Mouse (Mus musculus) heart, embryonic 10.5 days (tissue): ENCODE results near the gene Nkg7. TPM values are rescaled to one million over a fixed set of nuclear protein-coding genes. Genes with fewer than 3 reads are reported as not detected.

Experiments
- DNase-seq: peaks from one replicate; pipeline ENCODE4 v3.0.0-alpha.2; 2017; ENCODE audit warnings: low spot score
- H3K27ac ChIP-seq: fragments of 300-500 bp; sonication (generic); 2 replicates; pipeline ENCODE4 v1.5.1; 2016; ENCODE audit warnings: mild to moderate bottlenecking
- H3K27me3 ChIP-seq: fragments of 300-500 bp; sonication (generic); 2 replicates; pipeline ENCODE4 v1.6.1; 2016; ENCODE audit warnings: mild to moderate bottlenecking; ENCODE audit not compliant: poor library complexity, insufficient read depth, severe bottlenecking
- H3K36me3 ChIP-seq: fragments of 300-500 bp; sonication (generic); 2 replicates; pipeline ENCODE4 v1.6.1; 2016; ENCODE audit warnings: mild to moderate bottlenecking, moderate library complexity
- H3K4me1 ChIP-seq: fragments of 300-500 bp; sonication (generic); 2 replicates; pipeline ENCODE4 v1.6.1; 2016; ENCODE audit warnings: mild to moderate bottlenecking
- H3K4me3 ChIP-seq: fragments of 300-500 bp; sonication (generic); 2 replicates; pipeline ENCODE4 v1.5.1; 2016; ENCODE audit warnings: mild to moderate bottlenecking, moderate library complexity
- H3K9me3 ChIP-seq: fragments of 300-500 bp; sonication (generic); 2 replicates; pipeline ENCODE4 v1.6.1; 2016; ENCODE audit warnings: mild to moderate bottlenecking, moderate library complexity
- WGBS: fragments of 180-500 bp; shearing (Covaris S2); methylation state at CpG from one replicate; pipeline ENCODE4 v1.1.7; 2016; 5-methylcytosine and 5-hydroxymethylcytosine counted together
- polyA plus RNA-seq: library from polyadenylated mRNA; unstranded; fragments of >200 nt; fragmentation: Nextera tagmentation; extraction: Ambion mirVana; gene quantifications from 2 replicates; pipeline ENCODE4 v1.2.1, GENCODE M21; 2016

The Nkg7 gene
- polyA plus RNA-seq, 1 experiment from 2014 or later = not detected

DNA sequence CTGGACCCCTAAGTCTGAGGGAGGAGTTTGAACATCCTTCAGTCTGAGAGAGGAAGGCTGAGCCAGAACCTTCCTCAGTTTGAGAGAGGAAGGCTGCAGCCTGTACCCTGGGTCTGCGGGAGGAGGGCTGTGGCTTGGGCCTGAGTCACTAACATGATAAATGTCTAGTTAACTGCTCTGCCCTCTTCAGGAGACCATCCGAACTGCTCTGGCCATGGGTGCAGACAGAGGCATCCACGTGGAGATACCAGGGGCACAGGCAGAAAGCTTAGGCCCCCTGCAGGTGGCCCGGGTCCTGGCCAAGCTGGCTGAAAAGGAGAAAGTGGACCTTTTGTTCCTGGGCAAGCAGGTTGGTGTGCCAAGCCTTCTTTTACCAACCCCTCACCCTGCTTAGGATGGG is 15.7 kb downstream of the Nkg7 start:
- 43% methylated on average over 4 of the region's 4 CpGs for WGBS
- Histone ChIP-seq H3K4me3 (no peak overlapping the region), H3K27ac (no peak overlapping the region), H3K36me3 (peaks cover 72% of the 10 kb centered on the region), H3K27me3 (no peaks in the 10 kb centered on the region), H3K9me3 (no peaks in the 10 kb centered on the region), H3K4me1 (peaks cover 13% of the 10 kb centered on the region)
- no peak for DNase-seq

DNA sequence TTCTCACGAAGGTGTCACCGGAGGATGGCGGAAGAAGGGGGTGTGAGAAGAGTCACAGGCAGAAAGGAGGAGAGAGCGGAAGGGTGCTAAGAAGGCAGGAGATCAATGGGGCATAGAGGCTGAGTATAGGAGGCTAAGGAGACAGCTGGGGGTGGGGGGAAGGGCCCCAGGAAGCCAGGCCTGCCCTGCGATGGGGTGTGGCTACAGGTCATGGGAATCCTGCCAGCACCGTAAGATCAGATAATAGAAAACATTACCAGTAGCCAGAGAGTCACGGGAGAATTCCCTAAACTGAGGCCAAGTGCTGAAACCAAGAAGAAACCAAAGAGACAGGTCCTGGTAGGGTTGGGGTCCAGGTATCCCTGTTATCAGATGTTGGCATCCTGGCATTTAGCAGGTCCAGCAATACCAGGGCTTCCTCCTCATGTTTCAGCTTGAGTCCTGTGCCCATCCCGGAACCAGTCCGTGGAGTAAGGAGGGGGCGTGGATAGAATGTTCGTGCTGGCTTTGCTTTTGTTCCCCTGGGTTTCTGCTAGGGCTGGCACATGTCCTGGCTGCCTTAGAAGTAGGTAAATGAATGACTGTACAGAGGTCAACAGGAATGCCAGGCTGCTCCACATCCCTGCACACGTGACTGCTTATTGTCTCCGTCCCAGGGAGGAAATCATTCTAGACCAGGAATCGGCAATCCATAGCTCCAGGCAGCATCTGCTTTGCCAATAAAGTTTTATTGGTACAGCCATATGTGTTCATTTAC is 16.9 kb downstream of the Nkg7 start:
- no peaks in the 10 kb centered on the region for H3K9me3 ChIP-seq
- no peak for DNase-seq
- 0 out of 2 replicates have a peak, but pooled peaks cover 4% of the 10 kb centered on the region for H3K4me1 ChIP-seq
- H3K4me3 ChIP-seq = no peak overlapping the region
- no peaks in the 10 kb centered on the region for H3K27me3 ChIP-seq
- no peak overlapping the region for H3K27ac ChIP-seq
- WGBS = 91% methylated on average over 14 of the region's 14 CpGs
- H3K36me3 ChIP-seq = peaks cover 73% of the 10 kb centered on the region

DNA sequence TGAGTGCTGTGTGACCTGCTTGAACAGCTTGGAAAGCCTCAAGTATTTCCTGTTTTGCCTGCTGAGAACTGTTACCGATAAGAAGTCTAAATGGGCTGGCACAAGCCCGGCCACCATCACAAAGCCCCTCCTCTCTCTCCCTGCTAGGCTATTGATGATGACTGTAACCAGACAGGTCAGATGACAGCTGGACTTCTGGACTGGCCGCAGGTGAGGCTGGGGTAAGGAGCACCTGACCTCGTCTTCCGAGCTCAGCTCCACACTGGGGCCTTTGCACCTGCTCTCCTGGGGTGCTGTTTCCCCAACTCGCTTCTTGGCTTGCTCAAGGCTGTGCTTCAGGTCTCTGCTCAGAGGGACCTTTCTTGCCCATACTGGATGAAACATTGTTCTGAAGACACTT is 17.5 kb downstream of the Nkg7 start:
- H3K27ac ChIP-seq = no peak overlapping the region
- no peaks in the 10 kb centered on the region for H3K9me3 ChIP-seq
- WGBS = 77% methylated on average over 6 of the region's 6 CpGs
- DNase-seq = no peak
- H3K27me3 ChIP-seq = no peaks in the 10 kb centered on the region
- peaks cover 73% of the 10 kb centered on the region for H3K36me3 ChIP-seq
- H3K4me1 ChIP-seq = 0 out of 2 replicates have a peak, but pooled peaks cover 2% of the 10 kb centered on the region
- H3K4me3 ChIP-seq = no peak overlapping the region

DNA sequence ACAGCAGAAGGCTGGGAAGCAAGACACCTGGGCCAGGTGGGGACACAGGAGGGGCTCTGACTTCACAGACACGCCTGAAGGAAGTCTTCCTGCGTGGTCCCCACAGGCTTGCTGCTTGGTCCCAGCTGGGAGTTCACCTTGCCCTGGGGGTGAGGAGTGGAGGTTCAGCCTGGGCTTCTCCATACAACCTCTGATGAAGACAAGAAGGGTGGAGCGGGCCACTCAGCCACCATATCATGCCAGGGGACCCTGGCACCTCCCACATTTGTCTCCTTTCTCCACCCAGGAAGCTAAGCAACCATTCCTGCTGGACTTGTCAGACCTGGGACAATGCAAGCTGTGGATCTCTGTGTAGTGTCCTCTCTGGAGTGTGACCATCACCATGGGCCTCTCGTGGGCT is 26.0 kb downstream of the Nkg7 start, which contains the start of gene Vsig10l:
Gene Vsig10l (plus strand): TSS at position 301 of the 400 bp plus-strand sequence.
- no peak for DNase-seq
- Histone ChIP-seq H3K27me3 (peaks cover 39% of the 10 kb centered on the region), H3K27ac (no peak within 1 kb of the TSS), H3K4me1 (peaks cover 19% of the 10 kb centered on the region), H3K4me3 (no peak within 1 kb of the TSS), H3K36me3 (peaks cover 2% of the 10 kb centered on the region), H3K9me3 (no peaks in the 10 kb centered on the region)
- 62% methylated on average over 4 of the region's 4 CpGs for WGBS

DNA sequence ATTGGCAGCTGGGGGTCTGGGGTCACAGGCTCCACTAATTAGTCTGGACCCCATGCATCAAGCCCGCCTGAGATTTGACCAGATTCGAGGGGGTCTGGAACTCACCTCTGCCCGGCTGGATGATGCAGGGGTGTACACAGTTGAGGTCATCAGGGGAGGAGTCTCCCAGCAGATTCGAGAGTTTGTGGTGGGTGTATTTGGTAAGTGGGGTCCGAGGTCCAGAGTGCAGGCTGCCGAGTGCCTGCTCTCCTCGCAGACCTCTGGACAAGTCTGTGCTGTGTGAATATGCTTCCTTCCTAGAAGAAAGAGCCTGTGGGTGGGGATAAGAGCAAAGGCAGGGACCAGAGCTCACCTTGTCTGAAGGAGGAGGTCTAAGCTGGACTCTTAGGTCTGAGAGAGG is 27.1 kb downstream of the Nkg7 start:
- peaks cover 19% of the 10 kb centered on the region for H3K4me1 ChIP-seq
- H3K9me3 ChIP-seq = no peaks in the 10 kb centered on the region
- WGBS = 79% methylated on average over 7 of the region's 7 CpGs
- H3K4me3 ChIP-seq = no peak overlapping the region
- no peaks in the 10 kb centered on the region for H3K36me3 ChIP-seq
- no peak for DNase-seq
- H3K27ac ChIP-seq = no peak overlapping the region
- peaks cover 41% of the 10 kb centered on the region for H3K27me3 ChIP-seq

DNA sequence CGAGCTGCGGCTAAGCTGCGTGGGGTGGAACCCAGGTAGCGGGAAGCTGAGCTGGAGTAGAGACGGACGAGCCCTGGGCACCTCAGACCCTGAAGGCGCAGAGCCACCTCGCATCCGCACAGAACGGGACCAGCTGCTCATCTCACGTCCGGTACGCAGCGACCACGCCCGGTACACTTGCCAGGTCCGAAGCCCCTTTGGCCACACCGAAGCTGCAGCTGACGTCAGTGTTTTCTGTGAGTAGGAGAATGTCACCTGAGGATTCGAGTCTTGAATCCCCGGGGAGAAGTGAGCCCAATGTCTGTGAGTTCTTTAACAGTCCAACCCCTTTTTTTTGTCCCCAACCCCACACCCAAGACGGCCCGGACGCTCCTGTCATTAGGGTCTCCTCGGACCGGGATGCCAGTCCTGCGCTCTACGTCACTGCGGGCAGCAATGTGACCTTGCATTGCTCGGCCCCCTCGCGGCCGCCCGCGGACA is 28.0 kb downstream of the Nkg7 start:
- H3K9me3 ChIP-seq = no peaks in the 10 kb centered on the region
- peak overlapping the region; percentile 79 for H3K27ac ChIP-seq
- no peak for DNase-seq

DNA sequence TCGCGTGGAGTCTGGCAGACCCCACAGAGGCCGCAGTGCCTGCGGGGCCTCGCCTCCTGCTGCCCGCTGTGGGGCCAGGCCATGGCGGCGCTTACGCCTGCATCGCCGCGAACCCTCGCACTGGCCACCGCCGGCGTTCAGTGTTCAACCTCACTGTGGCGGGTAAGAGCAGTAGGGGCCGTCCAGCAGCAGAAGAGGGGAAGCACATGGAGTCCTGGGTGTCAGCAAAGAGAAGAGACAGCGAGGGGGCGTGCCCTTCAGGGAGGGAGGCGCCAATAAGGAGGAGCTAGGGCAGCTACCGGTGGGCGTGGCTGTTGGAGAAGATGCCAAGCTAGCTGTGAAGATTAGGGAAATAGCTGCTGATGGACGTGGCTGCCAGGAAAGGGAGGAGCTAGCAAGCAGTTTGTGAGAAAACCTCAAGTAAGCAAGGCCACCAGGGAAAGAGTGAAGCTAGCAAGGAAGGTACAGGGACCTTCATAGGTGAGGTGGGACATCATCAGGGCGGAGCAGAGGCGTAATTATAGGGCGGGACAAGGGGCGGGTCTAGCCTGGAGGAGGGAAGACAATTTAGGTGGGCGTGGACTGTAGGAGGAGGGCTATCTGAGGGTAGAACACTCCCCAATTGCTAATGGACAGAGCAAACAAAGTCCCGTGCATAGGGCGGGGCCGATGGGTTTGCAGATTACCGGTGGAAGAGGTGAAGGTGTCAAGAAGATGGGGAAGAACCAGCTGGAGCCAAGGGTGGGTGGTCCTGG is 28.6 kb downstream of the Nkg7 start:
- peak; percentile 96 for DNase-seq
- Histone ChIP-seq H3K9me3 (no peaks in the 10 kb centered on the region), H3K36me3 (no peaks in the 10 kb centered on the region), H3K27me3 (peaks cover 41% of the 10 kb centered on the region), H3K4me1 (peaks cover 19% of the 10 kb centered on the region), H3K4me3 (peak overlapping the region; percentile 59), H3K27ac (peak overlapping the region; percentile 79)
- WGBS = 1% methylated on average over 33 of the region's 33 CpGs

More for the DNA sequence above, 28.0 kb downstream of the Nkg7 start:
- peaks cover 41% of the 10 kb centered on the region for H3K27me3 ChIP-seq
- peaks cover 19% of the 10 kb centered on the region for H3K4me1 ChIP-seq
- H3K4me3 ChIP-seq = peak overlapping the region; percentile 59
- 9% methylated on average over 35 of the region's 35 CpGs for WGBS
- H3K36me3 ChIP-seq = no peaks in the 10 kb centered on the region

DNA sequence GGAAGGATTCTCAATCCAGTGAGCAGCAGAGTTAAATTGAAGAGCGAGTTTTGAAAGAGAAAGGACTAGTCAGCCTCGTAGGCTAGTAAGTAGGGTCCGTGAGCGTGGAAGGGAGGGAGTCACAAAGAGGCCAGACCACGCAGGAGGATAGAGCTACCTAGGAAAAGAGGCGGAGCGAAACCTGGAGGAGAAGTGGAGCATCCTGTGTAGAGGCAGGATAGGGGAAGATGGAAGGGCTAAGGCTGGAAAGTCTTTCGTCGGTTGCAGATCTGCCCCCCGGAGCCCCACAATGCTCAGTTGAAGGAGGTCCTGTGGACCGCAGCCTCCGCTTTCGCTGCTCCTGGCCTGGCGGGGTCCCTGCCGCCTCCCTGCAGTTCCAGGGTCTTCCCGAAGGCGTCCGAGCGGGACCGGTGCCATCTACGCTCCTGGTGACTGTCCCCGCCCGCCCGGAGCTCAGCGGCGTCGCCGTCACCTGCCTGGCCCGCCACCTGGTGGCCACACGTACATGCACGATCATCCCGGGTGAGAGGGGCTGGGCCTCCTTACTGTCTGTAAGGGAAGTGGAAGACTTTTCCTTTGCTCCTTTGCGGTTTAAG is 29.3 kb downstream of the Nkg7 start:
- Histone ChIP-seq H3K27me3 (peaks cover 41% of the 10 kb centered on the region), H3K27ac (peak overlapping the region; percentile 36; the same call in 1 of the 2 replicates), H3K9me3 (no peaks in the 10 kb centered on the region), H3K4me1 (peaks cover 19% of the 10 kb centered on the region), H3K4me3 (peak overlapping the region; percentile 59), H3K36me3 (no peaks in the 10 kb centered on the region)
- under 1% methylated on average over 33 of the region's 33 CpGs for WGBS
- DNase-seq = peak; percentile 89

DNA sequence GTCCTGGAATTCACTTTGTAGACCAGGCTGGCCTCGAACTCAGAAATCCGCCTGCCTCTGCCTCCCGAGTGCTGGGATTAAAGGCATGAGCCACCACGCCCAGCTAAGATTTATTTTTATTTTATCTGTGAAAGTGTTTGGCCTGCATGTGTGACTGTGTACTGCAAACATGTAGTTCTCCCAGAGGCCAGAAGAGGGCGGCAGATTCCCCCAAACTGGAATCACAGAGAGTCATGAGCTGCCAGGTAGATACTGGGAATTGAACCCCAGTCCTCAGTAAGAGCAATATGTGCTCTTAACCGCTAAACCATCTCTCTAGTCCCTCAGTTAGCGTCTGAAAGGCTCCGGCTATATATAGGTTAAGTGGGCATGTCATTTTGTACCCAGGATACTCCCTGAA is 33.5 kb downstream of the Nkg7 start:
- no peak overlapping the region for H3K27ac ChIP-seq
- no peak for DNase-seq
- H3K27me3 ChIP-seq = peaks cover 39% of the 10 kb centered on the region
- 37% methylated on average over 8 of the region's 8 CpGs for WGBS
- no peak overlapping the region for H3K4me3 ChIP-seq
- peaks cover 10% of the 10 kb centered on the region for H3K4me1 ChIP-seq
- H3K9me3 ChIP-seq = no peaks in the 10 kb centered on the region
- H3K36me3 ChIP-seq = no peaks in the 10 kb centered on the region

DNA sequence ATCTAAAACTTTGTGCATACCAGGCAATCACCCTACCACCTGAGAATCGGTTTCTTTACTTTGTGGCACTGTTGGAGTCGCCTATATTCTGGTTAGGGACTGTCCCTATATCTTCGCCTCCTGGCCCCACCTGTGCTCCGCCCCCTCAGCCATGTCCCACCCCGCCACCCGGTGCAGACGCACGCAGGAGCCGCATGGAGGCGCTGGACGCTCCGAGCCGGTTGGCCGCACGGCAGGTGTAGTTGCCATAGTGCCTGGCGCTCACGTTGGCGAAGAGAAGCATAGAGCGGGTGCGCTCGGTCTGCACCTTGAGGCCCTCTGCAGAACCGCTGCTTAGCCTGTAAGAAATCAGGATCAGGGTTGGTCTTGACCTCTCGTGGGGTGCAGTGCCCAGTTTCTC is 38.8 kb downstream of the Nkg7 start:
- 4% methylated on average over 23 of the region's 23 CpGs for WGBS
- no peak for DNase-seq
- no peak overlapping the region for H3K27ac ChIP-seq
- peaks cover 14% of the 10 kb centered on the region for H3K4me1 ChIP-seq
- no peak overlapping the region; the same call in 1 of the 2 replicates for H3K4me3 ChIP-seq
- no peaks in the 10 kb centered on the region for H3K9me3 ChIP-seq
- no peaks in the 10 kb centered on the region for H3K36me3 ChIP-seq
- H3K27me3 ChIP-seq = peaks cover 68% of the 10 kb centered on the region

DNA sequence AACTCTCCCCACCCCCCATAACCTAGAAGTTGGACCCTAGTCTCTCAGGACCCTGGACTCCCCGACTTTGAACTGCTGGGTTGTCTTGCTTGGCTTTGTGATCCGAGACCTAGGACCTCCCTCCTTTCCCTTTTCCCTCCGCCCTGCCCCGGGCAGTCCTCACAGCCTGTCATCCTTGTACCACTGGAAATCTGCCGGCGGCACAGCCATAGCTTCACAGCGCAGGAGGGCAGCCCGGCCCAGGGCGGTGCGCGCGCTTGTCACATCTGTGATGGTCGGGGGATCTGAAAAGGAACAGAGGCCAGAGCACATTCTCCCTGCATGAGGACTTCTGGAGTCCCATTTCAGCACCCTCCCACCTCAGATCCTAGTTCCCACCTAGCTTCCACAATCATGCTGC is 39.5 kb downstream of the Nkg7 start:
- no peak for DNase-seq
- Histone ChIP-seq H3K4me3 (peak overlapping the region; percentile 38), H3K4me1 (peaks cover 14% of the 10 kb centered on the region), H3K27ac (no peak overlapping the region), H3K27me3 (peaks cover 68% of the 10 kb centered on the region), H3K36me3 (no peaks in the 10 kb centered on the region), H3K9me3 (no peaks in the 10 kb centered on the region)
- WGBS = 4% methylated on average over 13 of the region's 13 CpGs

DNA sequence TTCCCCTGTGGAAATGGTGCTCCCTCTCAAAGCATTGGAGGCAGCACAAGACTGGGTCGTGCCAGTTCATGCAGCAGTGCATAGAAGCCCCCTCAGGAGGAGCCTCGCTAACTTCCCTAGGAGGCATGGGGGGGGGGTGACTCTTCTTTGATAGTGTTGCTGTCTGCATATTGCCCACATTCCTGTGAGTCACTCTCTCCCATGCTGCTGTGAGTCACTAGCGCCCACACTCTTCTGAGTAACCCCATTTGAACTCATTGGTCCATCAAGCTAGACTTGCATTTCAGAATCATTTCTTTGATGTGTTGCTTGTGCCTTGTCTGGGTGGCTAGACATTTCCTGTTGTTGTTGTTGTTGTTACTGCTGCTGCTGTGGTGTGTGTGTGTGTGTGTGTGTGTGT is 44.3 kb downstream of the Nkg7 start:
- DNase-seq = no peak
- Histone ChIP-seq H3K4me1 (peaks cover 11% of the 10 kb centered on the region), H3K27me3 (peaks cover 31% of the 10 kb centered on the region), H3K27ac (no peak overlapping the region), H3K9me3 (no peaks in the 10 kb centered on the region), H3K4me3 (no peak overlapping the region), H3K36me3 (no peaks in the 10 kb centered on the region)
- 70% methylated on average over 3 of the region's 3 CpGs for WGBS
